Mouse (Mus musculus): ENCODE measurements at regions not wholly inside any gene's neighbourhood (a gene's known extent, or its start where the extent isn't known, plus 50 kb on each side); places are given as distances from the start of the nearest gene placed in this dataset.

DNA sequence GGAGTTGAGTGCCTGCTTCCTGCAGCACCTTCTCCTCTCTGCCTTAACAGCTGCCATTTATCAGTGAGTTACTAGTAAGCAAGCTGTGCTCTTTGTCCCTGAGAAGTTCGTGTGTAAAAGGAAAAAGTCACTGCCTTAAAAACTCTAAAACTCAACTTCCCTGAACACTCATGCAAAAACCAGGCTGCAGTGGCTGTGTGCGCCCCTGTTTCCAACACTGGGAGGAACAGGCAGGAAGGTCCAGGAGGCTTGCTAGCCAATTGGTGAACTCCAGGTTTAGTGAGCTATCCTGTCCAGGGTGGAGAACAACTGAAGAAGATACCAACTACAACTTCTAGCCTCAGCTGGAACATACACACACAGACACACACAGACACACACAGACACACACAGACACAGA lies 81.0 kb upstream of the Parp11 start:
- TF ChIP-seq CTCF (IDR thresholded peaks at IDR 0.05; ENCODE audit: low read depth), result no peak
- TF ChIP-seq EP300 (IDR thresholded peaks at IDR 0.05; ENCODE audit: low read depth), result no peak

Data from heart, postnatal 0 days (tissue).